12 mouse cellular contexts compared by ENCODE assay signal in the genomic region with DNA sequence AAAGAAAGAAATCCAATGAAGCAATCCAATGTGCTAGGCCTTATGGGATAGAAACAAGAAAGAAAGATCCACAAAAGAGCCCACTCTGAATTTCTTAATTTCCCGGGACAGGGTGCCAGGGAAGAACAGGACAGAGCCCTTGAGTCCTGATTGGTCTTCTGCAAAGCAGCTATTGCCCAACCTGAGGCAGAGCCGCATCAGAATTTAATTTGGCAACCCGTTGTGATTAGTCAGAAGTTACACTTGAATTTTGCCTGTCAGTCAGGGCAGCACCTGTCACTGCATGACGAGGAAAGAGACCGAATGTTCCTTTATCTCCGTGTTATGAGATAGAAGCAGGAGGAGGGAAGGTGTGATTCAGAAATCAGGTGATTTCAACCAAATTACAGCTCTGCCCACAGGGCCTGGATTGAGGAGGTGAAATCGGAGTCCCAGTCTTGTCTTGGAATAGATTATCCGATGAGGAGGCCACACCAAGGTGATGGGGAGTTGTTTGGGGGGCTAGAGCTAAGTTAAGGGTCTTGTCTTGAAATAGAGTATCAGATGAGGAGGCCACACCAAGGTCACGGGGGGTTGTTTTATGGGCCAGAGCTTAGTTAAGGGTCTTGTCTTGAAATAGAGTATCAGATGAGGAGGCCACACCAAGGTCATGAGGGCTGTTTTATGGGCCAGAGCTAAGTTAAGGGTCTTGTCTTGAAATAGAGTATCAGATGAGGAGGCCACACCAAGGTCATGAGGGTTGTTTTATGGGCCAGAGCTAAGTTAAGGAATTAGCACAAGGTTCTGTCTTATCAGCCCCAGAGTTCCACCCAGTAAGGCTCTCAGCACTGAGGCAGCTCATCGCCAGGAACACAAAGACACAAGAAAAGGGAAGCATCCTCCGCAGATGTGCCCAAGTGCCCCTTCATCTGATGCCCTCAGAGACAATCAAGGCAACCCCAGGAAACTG. TPM values are rescaled to one million over a fixed set of nuclear protein-coding genes. Genes with fewer than 3 reads are reported as not detected.
DNase-seq lines count a peak whose midpoint lies in the region; ATAC-seq and TF ChIP-seq lines count a peak whose summit lies in the region.
"Had no signal": no experiment of that assay in that cellular context is flagged by ENCODE, and none has a peak within 500 bp of the region (broad histone marks: within the 10 kb centered on the region; RNA-seq: fewer than 3 reads in every experiment).

A gene (plus strand): TSS at position 271 of the 949 bp plus-strand sequence.

- no peaks in the 10 kb centered on the region for H3K4me1 ChIP-seq in heart, embryonic 11.5 days (ENCODE audit: control insufficient read depth, insufficient read depth, low read length)
- H3K4me1 ChIP-seq in thymus, adult 2 months (replicated peaks; ENCODE audit: control insufficient read depth, insufficient read depth, low read length): no peaks in the 10 kb centered on the region
- H3K4me1 ChIP-seq: neural tube, embryonic 13.5 days had no signal

- 72% methylated on average over 11 of the region's 11 CpGs for WGBS in heart, embryonic 11.5 days (ENCODE audit: insufficient replicate concordance)
- WGBS in thymus, adult 2 months: 92% methylated on average over 11 of the region's 11 CpGs

- no peak for TF ChIP-seq POLR2A in thymus, adult 2 months (IDR thresholded peaks at IDR 0.05; ENCODE audit: control insufficient read depth, extremely low read depth, insufficient read depth, low read length, poor library complexity)

- intact Hi-C loops in heart, postnatal 14 days (cut with DNase I): no loop called here

- no peak within 1 kb of the TSS for H3K4me2 ChIP-seq in heart, embryonic 11.5 days
- H3K4me2 ChIP-seq: neural tube, embryonic 13.5 days had no signal

- ATAC-seq in heart, embryonic 11.5 days (replicated peaks; ENCODE audit: insufficient number of reproducible peaks, low FRiP score, low TSS enrichment): no peak

- H3K27ac ChIP-seq in heart, embryonic 11.5 days (ENCODE audit: low read depth, low read length): no peak within 1 kb of the TSS
- H3K27ac ChIP-seq in thymus, adult 2 months (ENCODE audit: control insufficient read depth, insufficient read depth, low read length): no peak within 1 kb of the TSS
- H3K27ac ChIP-seq: macrophage; neural tube, embryonic 13.5 days had no signal

- no peaks in the 10 kb centered on the region for H3K36me3 ChIP-seq in heart, embryonic 11.5 days (ENCODE audit: control insufficient read depth, insufficient read depth, low read length)
- no peaks in the 10 kb centered on the region for H3K36me3 ChIP-seq in thymus, adult 2 months (ENCODE audit: control insufficient read depth, insufficient read depth, low read length)
- H3K36me3 ChIP-seq: neural tube, embryonic 13.5 days had no signal

- TF ChIP-seq CTCF in thymus, adult 2 months (IDR thresholded peaks at IDR 0.05; ENCODE audit: borderline replicate concordance, control insufficient read depth, extremely low read depth, insufficient read depth, low read length, poor library complexity): no peak

- no peaks in the 10 kb centered on the region for H3K27me3 ChIP-seq in heart, embryonic 11.5 days (ENCODE audit: control insufficient read depth, insufficient read depth, low read length)
- H3K27me3 ChIP-seq in thymus, adult 2 months (ENCODE audit: control insufficient read depth, insufficient read depth, low read length): no peaks in the 10 kb centered on the region
- H3K27me3 ChIP-seq: neural tube, embryonic 13.5 days had no signal

- H3K9ac ChIP-seq in heart, embryonic 11.5 days (ENCODE audit: low read depth, low read length): no peak within 1 kb of the TSS
- H3K9ac ChIP-seq: neural tube, embryonic 13.5 days had no signal

- no peak within 1 kb of the TSS for H3K4me3 ChIP-seq in heart, embryonic 11.5 days (ENCODE audit: low read depth, low read length)
- no peak within 1 kb of the TSS for H3K4me3 ChIP-seq in thymus, adult 2 months (ENCODE audit: control insufficient read depth, insufficient read depth, low read length)
- H3K4me3 ChIP-seq: neural tube, embryonic 13.5 days had no signal

- no peak for DNase-seq in heart, adult 8-10 months (ENCODE audit: low spot score)
- DNase-seq in thymus, adult 2 months: no peak
- no peak for DNase-seq in thymus, postnatal 25 days
- DNase-seq in heart, postnatal 14 days: no peak
- no peak for DNase-seq in cerebellum, adult 11 months
- no peak for DNase-seq in cerebellum, adult 11-12 months
- DNase-seq in spleen, postnatal 14 days (ENCODE audit: low spot score in 2 of 2): no peak
- DNase-seq: B cell, adult 2 months had no signal

- no peaks in the 10 kb centered on the region for H3K9me3 ChIP-seq in heart, embryonic 11.5 days (replicated peaks; ENCODE audit: control insufficient read depth, low read length)
- H3K9me3 ChIP-seq: neural tube, embryonic 13.5 days had no signal

RNA-seq across cellular contexts. Expression of the gene that starts here (rescaled TPM):
- total RNA-seq in heart, adult 8-10 months (2022): 10 to 100 TPM; 26.8 to 55.8 (median 33.1) TPM
- polyA plus RNA-seq in heart, embryonic 11.5 days (2014; fragmentation: Nextera tagmentation; extraction: Ambion mirVana): 0.93 and 1.5 TPM in 2 replicates
- polyA plus RNA-seq in thymus, adult 2 months (2012; rRNA removed): 10.4 and 13.1 TPM in 2 replicates
- total RNA-seq in heart, postnatal 14 days (2021): 10 to 100 TPM; 43.1 to 64.6 TPM
- polyA plus RNA-seq: embryonic facial prominence, embryonic 11.5 days; macrophage had no signal
